Mouse (Mus musculus) ES-Bruce4 (cell line): ENCODE measurements around the gene Spef1.

Experiments used
- CTCF ChIP-seq: IDR thresholded peaks from one replicate; pipeline ENCODE4 v1.8.1; 2011; ENCODE audit warnings: low read depth, low read length
- EP300 ChIP-seq: IDR thresholded peaks from 2 replicates; pipeline ENCODE4 v1.6.1; 2011; ENCODE audit warnings: low read depth, low read length; ENCODE audit not compliant: insufficient read depth
- POLR2A ChIP-seq: IDR thresholded peaks from one replicate; pipeline ENCODE4 v1.8.1; 2011; ENCODE audit warnings: low read length; ENCODE audit not compliant: insufficient read depth

GRCm38 (mm10) chr2:131128636-131129157, 58.4 kb downstream of the Spef1 start:
- TF ChIP-seq POLR2A (no peak), CTCF (no peak), EP300 (no peak)
